Mouse (Mus musculus): ENCODE measurements around the gene Klhl3.

DNA sequence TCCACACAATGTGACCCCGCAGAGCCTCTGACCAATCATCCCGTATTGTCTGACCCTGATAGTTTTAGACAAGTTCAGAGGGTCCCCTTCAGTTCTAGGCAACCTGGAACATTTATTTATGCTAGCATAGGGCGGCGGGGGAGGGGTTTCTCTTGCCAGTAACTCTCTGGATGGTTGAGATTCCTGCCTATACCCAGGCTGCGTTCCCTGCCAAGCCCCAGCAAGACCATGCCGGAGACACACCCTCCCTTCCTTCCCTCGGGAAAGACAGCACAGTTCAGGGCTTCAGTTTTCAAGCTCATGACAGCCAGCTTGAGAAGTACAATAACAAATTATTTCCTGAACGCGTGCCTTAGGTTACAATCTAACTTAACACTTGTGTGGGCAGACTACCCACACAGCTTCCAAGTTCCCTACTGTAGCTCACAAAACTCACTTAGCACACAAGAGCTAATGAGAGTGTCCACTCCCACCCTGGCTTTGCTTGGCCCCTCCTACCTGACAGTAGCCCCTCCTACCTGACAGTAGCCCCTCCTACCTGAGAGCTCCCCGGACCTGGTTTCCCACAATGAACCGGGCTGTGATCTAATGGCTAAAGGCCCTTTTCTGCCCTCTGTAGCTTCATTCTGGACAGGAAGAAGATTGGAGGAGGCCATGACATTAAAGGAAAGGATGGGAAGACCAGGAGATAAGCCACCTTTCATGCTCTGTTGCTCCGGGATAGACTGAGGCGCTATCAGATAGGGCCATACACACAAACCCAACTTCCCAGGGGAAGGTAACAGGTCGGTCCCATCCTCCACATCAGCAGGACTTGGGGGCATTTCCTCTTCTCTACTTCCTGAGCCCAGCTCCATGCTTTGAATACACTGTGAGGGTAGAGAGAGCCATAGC is 46.6 kb downstream of the Klhl3 start:
- TF ChIP-seq CTCF (IDR thresholded peaks at IDR 0.05; ENCODE audit: control insufficient read depth, insufficient read depth, insufficient replicate concordance, low read depth, low read length), result no peak
- TF ChIP-seq POLR2A (IDR thresholded peaks at IDR 0.05; ENCODE audit: control insufficient read depth, low read depth, low read length), result no peak
